Mouse (Mus musculus): ENCODE results near the gene Shroom3.

- peak in 1 of 2 experiments; percentile 51; a peak in 2 of 4 replicates for TF ChIP-seq CTCF (conservative IDR thresholded peaks at IDR 0.05 in 1 of 2, IDR thresholded peaks at IDR 0.05 in 1 of 2; ENCODE audit: low read depth in 2 of 2, low read length in 2 of 2)
- TF ChIP-seq POLR2A (IDR thresholded peaks at IDR 0.05; ENCODE audit: low read depth, low read length), result no peak
- TF ChIP-seq USF2 (conservative IDR thresholded peaks at IDR 0.05; ENCODE audit: low read depth, low read length), result no peak
- TF ChIP-seq MYC (IDR thresholded peaks at IDR 0.05; ENCODE audit: low read depth, low read length), result no peak
- no peak for TF ChIP-seq TBP (conservative IDR thresholded peaks at IDR 0.05; ENCODE audit: low read depth, low read length)
- TF ChIP-seq NELFE (IDR thresholded peaks at IDR 0.05; ENCODE audit: low read depth, low read length), result no peak
Measured at GRCm38 (mm10) chr5:92664321-92664720, 18.9 kb upstream of the Shroom3 start.
